ENCODE assay signal across 20 mouse cellular contexts in genomic region chr5:92395764-92396163, GRCm38 (mm10). TPM values are rescaled to one million over a fixed set of nuclear protein-coding genes. Genes with fewer than 3 reads are reported as not detected.
DNase-seq lines count a peak whose midpoint lies in the region; ATAC-seq and TF ChIP-seq lines count a peak whose summit lies in the region.
"Had no signal": no experiment of that assay in that cellular context is flagged by ENCODE, and none has a peak within 500 bp of the region (broad histone marks: within the 10 kb centered on the region; RNA-seq: fewer than 3 reads in every experiment).

No protein-coding gene starts in this region.

- TF ChIP-seq POLR2A in heart, adult 2 months (IDR thresholded peaks at IDR 0.05; ENCODE audit: insufficient read depth, low read depth, low read length), result no peak

- peaks cover 1% of the 10 kb centered on the region; the same call in 1 of the 2 replicates for H3K79me2 ChIP-seq in heart, adult 2 months (replicated peaks; ENCODE audit: control insufficient read depth, insufficient read depth, low read length)

- H3K4me1 ChIP-seq in heart, postnatal 0 days (ENCODE audit: control insufficient read depth, insufficient read depth), result peaks cover 26% of the 10 kb centered on the region; the same call in 1 of the 2 replicates
- H3K4me1 ChIP-seq in heart, adult 2 months (ENCODE audit: control insufficient read depth, insufficient read depth, low read length), result peaks cover 10% of the 10 kb centered on the region
- H3K4me1 ChIP-seq in G1E (ENCODE audit: insufficient read depth, low read depth, low read length), result peaks cover 64% of the 10 kb centered on the region
- peaks cover 31% of the 10 kb centered on the region for H3K4me1 ChIP-seq in liver, embryonic 16.5 days (ENCODE audit: control insufficient read depth, low read depth, low read length)
- H3K4me1 ChIP-seq: embryonic facial prominence, embryonic 13.5 days had no signal

- no peak overlapping the region for H3K4me2 ChIP-seq in heart, postnatal 0 days (ENCODE audit: low read depth, low read length)
- no peak overlapping the region; the same call in 1 of the 2 replicates for H3K4me2 ChIP-seq in liver, embryonic 16.5 days (ENCODE audit: low read depth, low read length)
- H3K4me2 ChIP-seq: embryonic facial prominence, embryonic 13.5 days; forebrain, embryonic 12.5 days; heart, embryonic 13.5 days; hindbrain, embryonic 14.5 days had no signal

- no peaks in the 10 kb centered on the region for H3K9me3 ChIP-seq in heart, postnatal 0 days (replicated peaks; ENCODE audit: control insufficient read depth, low read length)
- H3K9me3 ChIP-seq in G1E (replicated peaks), result peaks cover 8% of the 10 kb centered on the region; the same call in 1 of the 2 replicates
- no peaks in the 10 kb centered on the region for H3K9me3 ChIP-seq in liver, embryonic 16.5 days (replicated peaks; ENCODE audit: control insufficient read depth, low read length)
- H3K9me3 ChIP-seq: embryonic facial prominence, embryonic 13.5 days; forebrain, embryonic 12.5 days; heart, embryonic 13.5 days; hindbrain, embryonic 10.5 days had no signal

- peak overlapping the region; percentile 25; the same call in 1 of the 2 replicates for H3K27ac ChIP-seq in heart, postnatal 0 days (ENCODE audit: low read depth)
- H3K27ac ChIP-seq in heart, adult 2 months, result no peak overlapping the region
- H3K27ac ChIP-seq in liver, embryonic 16.5 days (ENCODE audit: low read length), result peak overlapping the region; percentile 40; the same call in 1 of the 2 replicates
- H3K27ac ChIP-seq: embryonic facial prominence, embryonic 13.5 days; forebrain, embryonic 12.5 days; heart, embryonic 13.5 days; hindbrain, embryonic 10.5 days; hindbrain, embryonic 14.5 days had no signal

- intact Hi-C loops in heart, adult 2 months (cut with DNase I), result no loop called here

- TF ChIP-seq CTCF in heart, postnatal 0 days (IDR thresholded peaks at IDR 0.05; ENCODE audit: low read depth), result no peak
- no peak for TF ChIP-seq CTCF in heart, adult 2 months (IDR thresholded peaks at IDR 0.05)
- TF ChIP-seq CTCF in G1E (IDR thresholded peaks at IDR 0.05; ENCODE audit: low read depth, low read length), result no peak

- peaks cover 19% of the 10 kb centered on the region for H3K36me3 ChIP-seq in heart, postnatal 0 days (replicated peaks; ENCODE audit: control insufficient read depth, insufficient read depth, low read length)
- peaks cover 24% of the 10 kb centered on the region for H3K36me3 ChIP-seq in heart, adult 2 months (ENCODE audit: control insufficient read depth, insufficient read depth, low read length)
- H3K36me3 ChIP-seq in G1E (replicated peaks), result no peaks in the 10 kb centered on the region
- H3K36me3 ChIP-seq in liver, embryonic 16.5 days (ENCODE audit: control insufficient read depth, insufficient read depth), result no peaks in the 10 kb centered on the region
- H3K36me3 ChIP-seq: embryonic facial prominence, embryonic 13.5 days; forebrain, embryonic 12.5 days; heart, embryonic 13.5 days; hindbrain, embryonic 10.5 days had no signal

- no peak for ATAC-seq in heart, postnatal 0 days (ENCODE audit: insufficient read depth, low read depth)
- ATAC-seq in G1E (ENCODE audit: extremely low read depth, insufficient number of reproducible peaks, low FRiP score, poor library complexity, severe bottlenecking), result no peak
- ATAC-seq in liver, embryonic 16.5 days (ENCODE audit: low read depth), result no peak
- ATAC-seq: activated CD4-positive, CD25-positive, alpha-beta regulatory T cell, adult 4 months; forebrain, embryonic 16.5 days; Patski had no signal

- WGBS in heart, postnatal 0 days, result 78% methylated on average over 3 of the region's 3 CpGs
- WGBS in heart, adult 2 months, result 78% methylated on average over 3 of the region's 3 CpGs
- WGBS in liver, embryonic 16.5 days (ENCODE audit: insufficient replicate concordance), result 38% methylated on average over 3 of the region's 3 CpGs

- DNase-seq in heart, postnatal 0 days (ENCODE audit: low spot score), result no peak
- no peak for DNase-seq in heart, adult 2 months
- DNase-seq in G1E (ENCODE audit: low spot score) (no peak), MEL-GATA-1-ER (ENCODE audit: extremely low read depth, low read depth) (peak; percentile 13)
- DNase-seq in right cerebral cortex, postnatal 25 days, result no peak
- DNase-seq: adrenal gland, postnatal 14 days; cerebellum, adult 11-12 months; cerebellum, adult 9-10 months; cerebellum, postnatal 25 days; gastrocnemius, postnatal 25 days had no signal

- H3K9ac ChIP-seq in heart, postnatal 0 days (replicated peaks; ENCODE audit: low read depth, low read length), result no peak overlapping the region
- H3K9ac ChIP-seq in heart, adult 2 months (ENCODE audit: low read depth, low read length), result no peak overlapping the region
- no peak overlapping the region; the same call in 1 of the 2 replicates for H3K9ac ChIP-seq in liver, embryonic 16.5 days (ENCODE audit: low read depth, low read length)
- H3K9ac ChIP-seq: embryonic facial prominence, embryonic 13.5 days; forebrain, embryonic 12.5 days; heart, embryonic 13.5 days; hindbrain, embryonic 14.5 days had no signal

- no peak for TF ChIP-seq EP300 in heart, postnatal 0 days (IDR thresholded peaks at IDR 0.05; ENCODE audit: low read depth)
- no peak for TF ChIP-seq EP300 in heart, adult 2 months (IDR thresholded peaks at IDR 0.05; ENCODE audit: insufficient read depth, low read depth, low read length)

- H3K4me3 ChIP-seq in heart, postnatal 0 days (ENCODE audit: low read depth, low read length), result no peak overlapping the region
- H3K4me3 ChIP-seq in heart, adult 2 months, result no peak overlapping the region
- H3K4me3 ChIP-seq in G1E (ENCODE audit: low read depth, low read length), result peak overlapping the region; percentile 45; the same call in 1 of the 2 replicates
- H3K4me3 ChIP-seq in liver, embryonic 16.5 days (ENCODE audit: low read depth, low read length), result no peak overlapping the region
- H3K4me3 ChIP-seq: embryonic facial prominence, embryonic 13.5 days; forebrain, embryonic 12.5 days; heart, embryonic 13.5 days; hindbrain, embryonic 10.5 days had no signal

- H3K27me3 ChIP-seq in heart, postnatal 0 days (ENCODE audit: control insufficient read depth, insufficient read depth, low read length), result no peaks in the 10 kb centered on the region
- H3K27me3 ChIP-seq in heart, adult 2 months (ENCODE audit: control insufficient read depth, insufficient read depth, low read length), result no peaks in the 10 kb centered on the region
- peaks cover under 1% of the 10 kb centered on the region; the same call in 1 of the 2 replicates for H3K27me3 ChIP-seq in G1E (ENCODE audit: insufficient read depth, low read length)
- peaks cover 19% of the 10 kb centered on the region for H3K27me3 ChIP-seq in liver, embryonic 16.5 days (ENCODE audit: control insufficient read depth, insufficient read depth, low read depth, low read length)

RNA-seq across cellular contexts. Expression of gene Nup54, which starts 39.3 kb away (rescaled TPM):
- total RNA-seq in heart, postnatal 0 days (2014; rRNA removed; ENCODE audit: low replicate concordance), result 14.2 and 35.0 TPM in 2 replicates
- 21.1 and 22.0 TPM in 2 replicates for polyA plus RNA-seq in heart, postnatal 0 days (2015; fragmentation: Nextera tagmentation; extraction: Ambion mirVana)
- 10 to 100 TPM; 14.5 to 20.9 TPM for total RNA-seq in heart, adult 2 months (2021)
- 11.1 and 19.9 TPM in 2 replicates for polyA plus RNA-seq in heart, adult 2 months (2012; rRNA removed)
- total RNA-seq in G1E (2014; fragmentation: Nextera tagmentation), result 97.6 and 119 TPM in 2 replicates
- total RNA-seq in G1E (2017), result 90.7 and 101 TPM in 2 replicates
- 19.8 and 34.0 TPM in 2 replicates for polyA plus RNA-seq in G1E (2012)
- polyA plus RNA-seq in liver, embryonic 16.5 days (2015; fragmentation: Nextera tagmentation; extraction: Ambion mirVana), result 23.0 and 28.0 TPM in 2 replicates

RNA-seq across cellular contexts. Expression of gene Cxcl10, which starts 47.1 kb away (rescaled TPM):
- total RNA-seq in heart, postnatal 0 days (2014; rRNA removed; ENCODE audit: low replicate concordance), result 0.81 and 9.7 TPM in 2 replicates
- 0.56 and 0.60 TPM in 2 replicates for polyA plus RNA-seq in heart, postnatal 0 days (2015; fragmentation: Nextera tagmentation; extraction: Ambion mirVana)
- total RNA-seq in heart, adult 2 months (2021), result under 1 TPM in 1 of 2 experiments, not detected in 1; 0.34 TPM
- polyA plus RNA-seq in heart, adult 2 months (2012; rRNA removed), result 1.0 and 3.6 TPM in 2 replicates
- total RNA-seq in G1E (2014; fragmentation: Nextera tagmentation) (not detected in 2 replicates), G1E (2017) (0.05 and 0.35 TPM in 2 replicates)
- not detected in 2 replicates for polyA plus RNA-seq in G1E (2012)
- polyA plus RNA-seq in liver, embryonic 16.5 days (2015; fragmentation: Nextera tagmentation; extraction: Ambion mirVana), result 3.5 and 3.8 TPM in 2 replicates
- total RNA-seq: gastrocnemius, postnatal 25 days; heart, postnatal 25 days had no signal
- polyA plus RNA-seq: forebrain, embryonic 16.5 days had no signal
